Mouse (Mus musculus): ENCODE data around the gene Zfp36l2.

GRCm38 (mm10) chr17:84193411-84193810 is 5.7 kb upstream of the Zfp36l2 start:
- no peak for TF ChIP-seq CTCF (IDR thresholded peaks at IDR 0.05; ENCODE audit: low read depth, low read length)
- TF ChIP-seq POLR2A (IDR thresholded peaks at IDR 0.05; ENCODE audit: borderline replicate concordance, low read depth, low read length): no peak
